ENCODE assay signal across 8 mouse cellular contexts in the genomic region with DNA sequence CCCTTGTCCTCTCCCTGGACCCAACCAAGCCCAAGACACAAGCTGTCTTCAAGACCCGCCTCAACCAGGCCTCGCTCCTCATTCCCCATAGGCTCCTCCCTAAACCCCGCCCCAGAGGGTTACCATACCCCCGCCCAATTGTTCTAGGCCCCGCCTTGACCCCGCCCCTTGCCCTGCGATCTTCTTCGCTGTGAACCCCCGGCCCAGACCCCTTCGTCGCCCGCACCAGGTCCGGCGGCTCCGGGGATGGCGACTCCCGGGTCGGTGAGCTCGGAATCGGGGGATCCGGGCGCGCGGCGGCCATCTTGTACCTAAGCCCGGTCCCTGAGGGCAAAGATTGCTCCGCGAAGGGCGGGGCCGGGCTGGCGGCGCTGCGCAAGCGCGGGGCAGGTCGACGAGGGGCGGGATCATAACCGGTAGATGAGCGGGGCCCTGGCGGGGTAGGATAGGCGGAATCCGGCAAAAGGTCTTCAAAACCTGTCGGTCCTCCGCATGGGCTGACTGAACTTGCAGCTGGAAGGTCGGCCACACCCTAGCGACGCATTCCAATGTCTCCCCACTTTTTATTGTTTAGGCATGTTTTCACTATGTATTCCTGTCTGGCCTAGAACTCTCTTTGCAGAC. TPM values are rescaled to one million over a fixed set of nuclear protein-coding genes. Genes with fewer than 3 reads are reported as not detected.
DNase-seq lines count a peak whose midpoint lies in the region; ATAC-seq and TF ChIP-seq lines count a peak whose summit lies in the region.

Zfp784 (minus strand) TSS at position 338 of the 624 bp plus-strand sequence.

- dilution Hi-C loops in CH12.LX (cut with MboI; ENCODE audit: extremely low pct_ligation_motif_present, extremely low pct_unique_long_range_greater_than_20kb, low sequenced_read_pairs) = no loop called here

- WGBS in forebrain, embryonic 11.5 days = under 1% methylated on average over 48 of the region's 48 CpGs
- WGBS in heart, postnatal 0 days = under 1% methylated on average over 48 of the region's 48 CpGs
- under 1% methylated on average over 48 of the region's 48 CpGs for WGBS in large intestine, adult 2 months
- WGBS in liver, postnatal 0 days (ENCODE audit: insufficient replicate concordance) = under 1% methylated on average over 46 of the region's 48 CpGs
- under 1% methylated on average over 48 of the region's 48 CpGs for WGBS in neural tube, embryonic 14.5 days

- peaks cover 4 to 17% of the 10 kb centered on the region in 2 experiments for H3K4me1 ChIP-seq in CH12.LX (ENCODE audit: control insufficient read depth in 1 of 2, insufficient read depth in 2 of 2)
- no peaks in the 10 kb centered on the region for H3K4me1 ChIP-seq in forebrain, embryonic 11.5 days (replicated peaks; ENCODE audit: control insufficient read depth, insufficient read depth, low read length)
- peaks cover 8% of the 10 kb centered on the region for H3K4me1 ChIP-seq in heart, postnatal 0 days (ENCODE audit: control insufficient read depth, insufficient read depth)
- peaks cover 14% of the 10 kb centered on the region for H3K4me1 ChIP-seq in liver, postnatal 0 days (ENCODE audit: insufficient read depth)
- peaks cover 9% of the 10 kb centered on the region; the same call in 1 of the 2 replicates for H3K4me1 ChIP-seq in neural tube, embryonic 14.5 days (ENCODE audit: control insufficient read depth, insufficient read depth, low read length)

- no peaks in the 10 kb centered on the region for H3K27me3 ChIP-seq in CH12.LX (replicated peaks)
- H3K27me3 ChIP-seq in forebrain, embryonic 11.5 days (ENCODE audit: control insufficient read depth, insufficient read depth, low read length) = no peaks in the 10 kb centered on the region
- no peaks in the 10 kb centered on the region for H3K27me3 ChIP-seq in heart, postnatal 0 days (ENCODE audit: control insufficient read depth, insufficient read depth, low read length)
- H3K27me3 ChIP-seq in liver, postnatal 0 days (ENCODE audit: insufficient read depth, low read length) = no peaks in the 10 kb centered on the region
- no peaks in the 10 kb centered on the region for H3K27me3 ChIP-seq in neural tube, embryonic 14.5 days (ENCODE audit: control insufficient read depth, insufficient read depth, low read length)

- peak within 1 kb of the TSS; percentile 89 for H3K4me2 ChIP-seq in CH12.LX (ENCODE audit: insufficient read depth, low read depth, poor library complexity, severe bottlenecking)
- H3K4me2 ChIP-seq in forebrain, embryonic 11.5 days (ENCODE audit: low read depth, low read length, severe bottlenecking) = peak within 1 kb of the TSS; percentile 49
- peak within 1 kb of the TSS; percentile 58 for H3K4me2 ChIP-seq in heart, postnatal 0 days (ENCODE audit: low read depth, low read length)
- H3K4me2 ChIP-seq in liver, postnatal 0 days (ENCODE audit: low read depth, low read length) = peak within 1 kb of the TSS; percentile 69
- H3K4me2 ChIP-seq in neural tube, embryonic 14.5 days (ENCODE audit: low read depth, low read length) = peak within 1 kb of the TSS; percentile 43

- peak within 1 kb of the TSS; percentile 57 to 90 (median 83) for H3K4me3 ChIP-seq in CH12.LX (replicated peaks in 1 of 3; ENCODE audit: low read depth in 2 of 3, low read length in 2 of 3, poor library complexity in 1 of 3)
- peak within 1 kb of the TSS; percentile 64 for H3K4me3 ChIP-seq in forebrain, embryonic 11.5 days (ENCODE audit: low read depth, low read length)
- H3K4me3 ChIP-seq in heart, postnatal 0 days (ENCODE audit: low read depth, low read length) = peak within 1 kb of the TSS; percentile 81
- peak within 1 kb of the TSS; percentile 67 for H3K4me3 ChIP-seq in liver, postnatal 0 days (ENCODE audit: low read depth, low read length)
- H3K4me3 ChIP-seq in neural tube, embryonic 14.5 days (ENCODE audit: low read depth, low read length) = peak within 1 kb of the TSS; percentile 52

- peaks cover 3 to 39% of the 10 kb centered on the region in 2 experiments for H3K36me3 ChIP-seq in CH12.LX (replicated peaks in 1 of 2; ENCODE audit: control insufficient read depth in 1 of 2, insufficient read depth in 1 of 2, low read length in 1 of 2)
- peaks cover 2% of the 10 kb centered on the region; the same call in 1 of the 2 replicates for H3K36me3 ChIP-seq in forebrain, embryonic 11.5 days (ENCODE audit: control insufficient read depth, insufficient read depth, low read length)
- H3K36me3 ChIP-seq in heart, postnatal 0 days (replicated peaks; ENCODE audit: control insufficient read depth, insufficient read depth, low read length) = peaks cover 24% of the 10 kb centered on the region
- no peaks in the 10 kb centered on the region; the same call in none of the 2 replicates for H3K36me3 ChIP-seq in liver, postnatal 0 days (replicated peaks; ENCODE audit: insufficient read depth, low read length)
- H3K36me3 ChIP-seq in neural tube, embryonic 14.5 days (ENCODE audit: control insufficient read depth, insufficient read depth, low read length) = peaks cover 6% of the 10 kb centered on the region; the same call in 1 of the 2 replicates

- no peak for TF ChIP-seq CTCF in CH12.LX (conservative IDR thresholded peaks at IDR 0.05 in 1 of 2, IDR thresholded peaks at IDR 0.05 in 1 of 2; ENCODE audit: low read depth in 2 of 2, low read length in 2 of 2)
- TF ChIP-seq CTCF in heart, postnatal 0 days (IDR thresholded peaks at IDR 0.05; ENCODE audit: low read depth) = no peak
- TF ChIP-seq CTCF in liver, postnatal 0 days (IDR thresholded peaks at IDR 0.05; ENCODE audit: low read depth) = no peak

- ATAC-seq in forebrain, embryonic 11.5 days (replicated peaks; ENCODE audit: low FRiP score) = peak; percentile 96
- peak; percentile 98 for ATAC-seq in heart, postnatal 0 days (ENCODE audit: insufficient read depth, low read depth)
- ATAC-seq in liver, postnatal 0 days = peak; percentile 99
- ATAC-seq in neural tube, embryonic 14.5 days (ENCODE audit: low read depth) = peak; percentile 95

- TF ChIP-seq POLR2A in CH12.LX (IDR thresholded peaks at IDR 0.05; ENCODE audit: low read depth, low read length) = peak; percentile 89

- H3K9me3 ChIP-seq in CH12.LX (replicated peaks; ENCODE audit: low read length) = no peaks in the 10 kb centered on the region
- H3K9me3 ChIP-seq in forebrain, embryonic 11.5 days (ENCODE audit: control insufficient read depth, low read length) = no peaks in the 10 kb centered on the region
- no peaks in the 10 kb centered on the region for H3K9me3 ChIP-seq in heart, postnatal 0 days (replicated peaks; ENCODE audit: control insufficient read depth, low read length)
- H3K9me3 ChIP-seq in liver, postnatal 0 days (ENCODE audit: low read length) = no peaks in the 10 kb centered on the region
- H3K9me3 ChIP-seq in neural tube, embryonic 14.5 days (ENCODE audit: control insufficient read depth, low read length) = no peaks in the 10 kb centered on the region

- in situ Hi-C loops in CH12.LX (cut with MboI; ENCODE audit: low pct_ligation_motif_present, low pct_unique_long_range_greater_than_20kb, low sequenced_read_pairs) = no loop called here

- H3K79me2 ChIP-seq in CH12.LX (replicated peaks; ENCODE audit: control insufficient read depth, extremely low read depth, insufficient read depth, poor library complexity, severe bottlenecking) = 0 out of 2 replicates have a peak, but pooled peaks cover 5% of the 10 kb centered on the region

- peak within 1 kb of the TSS; percentile 96 for H3K9ac ChIP-seq in CH12.LX (ENCODE audit: insufficient read depth, low read depth)
- peak within 1 kb of the TSS; percentile 75 for H3K9ac ChIP-seq in forebrain, embryonic 11.5 days (ENCODE audit: low read length)
- peak within 1 kb of the TSS; percentile 88 for H3K9ac ChIP-seq in heart, postnatal 0 days (replicated peaks; ENCODE audit: low read depth, low read length)
- peak within 1 kb of the TSS; percentile 68 for H3K9ac ChIP-seq in liver, postnatal 0 days (replicated peaks)
- H3K9ac ChIP-seq in neural tube, embryonic 14.5 days (replicated peaks; ENCODE audit: low read depth, low read length) = peak within 1 kb of the TSS; percentile 61

- peak within 1 kb of the TSS; percentile 87 for H3K27ac ChIP-seq in CH12.LX (ENCODE audit: insufficient read depth, low read depth)
- peak within 1 kb of the TSS; percentile 93 for H3K27ac ChIP-seq in forebrain, embryonic 11.5 days (ENCODE audit: low read depth, low read length)
- peak within 1 kb of the TSS; percentile 99 for H3K27ac ChIP-seq in heart, postnatal 0 days (ENCODE audit: low read depth)
- H3K27ac ChIP-seq in liver, postnatal 0 days (ENCODE audit: low read depth) = peak within 1 kb of the TSS; percentile 94
- H3K27ac ChIP-seq in neural tube, embryonic 14.5 days (ENCODE audit: low read depth, low read length) = peak within 1 kb of the TSS; percentile 90

- no peak for TF ChIP-seq EP300 in CH12.LX (IDR thresholded peaks at IDR 0.05; ENCODE audit: low read length)
- TF ChIP-seq EP300 in heart, postnatal 0 days (IDR thresholded peaks at IDR 0.05; ENCODE audit: low read depth) = peak; percentile 30; the same call in 1 of the 2 replicates
- TF ChIP-seq EP300 in liver, postnatal 0 days (IDR thresholded peaks at IDR 0.05; ENCODE audit: low read depth) = peak; percentile 17; the same call in 1 of the 2 replicates

- peak; percentile 86 for DNase-seq in CH12.LX (ENCODE audit: extremely low read depth)
- DNase-seq in c-Kit-positive CD71-positive TER-119-negative erythroid progenitor cells, embryonic 14.5 days (ENCODE audit: low read depth) = peak; percentile 84
- DNase-seq in forebrain, embryonic 11.5 days (ENCODE audit: low spot score) = peak; percentile 95
- peak; percentile 89 for DNase-seq in heart, postnatal 0 days (ENCODE audit: low spot score)
- peak; percentile 68 for DNase-seq in large intestine, adult 2 months (ENCODE audit: low read depth, low spot score)
- peak; percentile 94 for DNase-seq in liver, postnatal 0 days
- peak; percentile 95 for DNase-seq in testis, postnatal 10 days (ENCODE audit: low spot score)

- TF ChIP-seq RAD21 in CH12.LX (IDR thresholded peaks at IDR 0.05; ENCODE audit: low read depth, low read length) = no peak

TF ChIP-seq in CH12.LX, 34 proteins besides CTCF, POLR2A, EP300 and RAD21 (continues in another document):
- TF ChIP-seq NRF1 (IDR thresholded peaks at IDR 0.05; ENCODE audit: low read depth, low read length) (peak; percentile 96), CHD2 (IDR thresholded peaks at IDR 0.05; ENCODE audit: low read length) (no peak), SIN3A (IDR thresholded peaks at IDR 0.05; ENCODE audit: low read length) (peak; percentile 66; the same call in 1 of the 2 replicates), CHD1 (IDR thresholded peaks at IDR 0.05; ENCODE audit: low read depth, low read length) (no peak)

RNA-seq across cellular contexts. Expression of gene Zfp784, which starts in this region (rescaled TPM):
- total RNA-seq in CH12.LX (2012; rRNA removed) (1.0 and 1.5 TPM in 2 replicates), CH12.LX (2014; rRNA removed) (0.72 and 1.1 TPM in 2 replicates)
- polyA plus RNA-seq in CH12.LX (2012; ENCODE audit: insufficient read length, low read depth) = 0.53 and 1.4 TPM in 2 replicates
- 3.9 and 4.8 TPM in 2 replicates for polyA plus RNA-seq in forebrain, embryonic 11.5 days (2014; fragmentation: Nextera tagmentation; extraction: Ambion mirVana)
- 7.2 and 8.3 TPM in 2 replicates for total RNA-seq in heart, postnatal 0 days (2014; rRNA removed; ENCODE audit: low replicate concordance)
- polyA plus RNA-seq in heart, postnatal 0 days (2015; fragmentation: Nextera tagmentation; extraction: Ambion mirVana) = 8.0 and 8.2 TPM in 2 replicates
- polyA plus RNA-seq in large intestine, adult 2 months (2012; rRNA removed) = 6.8 and 7.0 TPM in 2 replicates
- 1.9 and 2.4 TPM in 2 replicates for polyA plus RNA-seq in liver, postnatal 0 days (2015; fragmentation: Nextera tagmentation; extraction: Ambion mirVana)
- 6.6 and 8.5 TPM in 2 replicates for polyA plus RNA-seq in neural tube, embryonic 14.5 days (2014; fragmentation: Nextera tagmentation; extraction: Ambion mirVana)

Comparison
In these comparisons a context has a peak if more than half of its experiments do, and no peak if none do; other contexts are left out.
1. Peak in every context shown above with its lines: DNase-seq, ATAC-seq, H3K4me3 ChIP-seq and H3K27ac ChIP-seq.